Mouse (Mus musculus): ENCODE results near the gene Pold2. TPM values are rescaled to one million over a fixed set of nuclear protein-coding genes. Genes with fewer than 3 reads are reported as not detected.

Gene Pold2
- polyA plus RNA-seq, 1 experiment, result 127 TPM

- Histone ChIP-seq H3K27me3 (ENCODE audit: control insufficient read depth, insufficient read depth, low read length, poor library complexity, severe bottlenecking) (peaks cover 2% of the 10 kb centered on the region; the same call in 1 of the 2 replicates), H3K4me1 (ENCODE audit: control insufficient read depth, insufficient read depth, low read length) (no peaks in the 10 kb centered on the region), H3K4me3 (ENCODE audit: low read depth, low read length) (peak within 1 kb of the TSS; percentile 54), H3K27ac (ENCODE audit: insufficient read depth, low read length) (no peak within 1 kb of the TSS), H3K9ac (ENCODE audit: low read depth, poor library complexity, severe bottlenecking) (peak within 1 kb of the TSS; percentile 45), H3K36me3 (ENCODE audit: control insufficient read depth, insufficient read depth, low read length, poor library complexity, severe bottlenecking) (no peaks in the 10 kb centered on the region), H3K9me3 (replicated peaks; ENCODE audit: control insufficient read depth, insufficient read depth, low read length, poor library complexity, severe bottlenecking) (peaks cover 4% of the 10 kb centered on the region; the same call in 1 of the 2 replicates)
- no peak for TF ChIP-seq EP300 (IDR thresholded peaks at IDR 0.05; ENCODE audit: insufficient read depth, low read depth, low read length)
- TF ChIP-seq CTCF (IDR thresholded peaks at IDR 0.05; ENCODE audit: low read depth, low read length), result no peak
- no peak for TF ChIP-seq POLR2A (IDR thresholded peaks at IDR 0.05; ENCODE audit: insufficient read depth, low read length)
Observed at GRCm38 (mm10) chr11:5861678-5862393, 16.3 kb downstream of the Pold2 start, which contains the start of gene Aebp1. TSS of gene Aebp1 (plus strand) at chr11:5861947.

DNA sequence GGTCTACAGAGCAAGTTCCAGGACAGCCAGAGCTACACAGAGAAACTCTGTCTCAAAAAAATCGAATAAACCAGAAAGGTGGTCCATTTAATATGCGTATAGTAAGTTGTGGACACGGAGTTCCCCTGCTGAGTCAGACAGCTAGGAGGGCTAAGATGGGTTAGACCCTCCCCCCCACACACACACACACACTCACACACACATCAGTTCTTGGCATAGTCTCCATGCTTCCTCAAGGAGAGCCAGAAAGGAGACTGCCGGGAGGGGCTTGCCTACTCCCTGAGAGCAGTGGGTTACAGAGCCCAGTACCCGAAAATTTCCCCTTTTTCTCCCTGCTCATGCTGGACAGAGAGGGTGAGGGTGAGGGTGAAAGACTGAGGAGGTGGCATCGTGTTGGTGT lies 17.5 kb downstream of the Pold2 start:
- peaks cover 2% of the 10 kb centered on the region; the same call in 1 of the 2 replicates for H3K27me3 ChIP-seq (ENCODE audit: control insufficient read depth, insufficient read depth, low read length, poor library complexity, severe bottlenecking)
- no peak for TF ChIP-seq EP300 (IDR thresholded peaks at IDR 0.05; ENCODE audit: insufficient read depth, low read depth, low read length)
- TF ChIP-seq CTCF (IDR thresholded peaks at IDR 0.05; ENCODE audit: low read depth, low read length), result no peak
- TF ChIP-seq POLR2A (IDR thresholded peaks at IDR 0.05; ENCODE audit: insufficient read depth, low read length), result no peak
- peaks cover 4% of the 10 kb centered on the region; the same call in 1 of the 2 replicates for H3K9me3 ChIP-seq (replicated peaks; ENCODE audit: control insufficient read depth, insufficient read depth, low read length, poor library complexity, severe bottlenecking)
- H3K36me3 ChIP-seq (ENCODE audit: control insufficient read depth, insufficient read depth, low read length, poor library complexity, severe bottlenecking), result no peaks in the 10 kb centered on the region
- no peak overlapping the region for H3K9ac ChIP-seq (ENCODE audit: low read depth, poor library complexity, severe bottlenecking)
- H3K4me1 ChIP-seq (ENCODE audit: control insufficient read depth, insufficient read depth, low read length), result no peaks in the 10 kb centered on the region
- no peak overlapping the region for H3K27ac ChIP-seq (ENCODE audit: insufficient read depth, low read length)
- H3K4me3 ChIP-seq (ENCODE audit: low read depth, low read length), result no peak overlapping the region

DNA sequence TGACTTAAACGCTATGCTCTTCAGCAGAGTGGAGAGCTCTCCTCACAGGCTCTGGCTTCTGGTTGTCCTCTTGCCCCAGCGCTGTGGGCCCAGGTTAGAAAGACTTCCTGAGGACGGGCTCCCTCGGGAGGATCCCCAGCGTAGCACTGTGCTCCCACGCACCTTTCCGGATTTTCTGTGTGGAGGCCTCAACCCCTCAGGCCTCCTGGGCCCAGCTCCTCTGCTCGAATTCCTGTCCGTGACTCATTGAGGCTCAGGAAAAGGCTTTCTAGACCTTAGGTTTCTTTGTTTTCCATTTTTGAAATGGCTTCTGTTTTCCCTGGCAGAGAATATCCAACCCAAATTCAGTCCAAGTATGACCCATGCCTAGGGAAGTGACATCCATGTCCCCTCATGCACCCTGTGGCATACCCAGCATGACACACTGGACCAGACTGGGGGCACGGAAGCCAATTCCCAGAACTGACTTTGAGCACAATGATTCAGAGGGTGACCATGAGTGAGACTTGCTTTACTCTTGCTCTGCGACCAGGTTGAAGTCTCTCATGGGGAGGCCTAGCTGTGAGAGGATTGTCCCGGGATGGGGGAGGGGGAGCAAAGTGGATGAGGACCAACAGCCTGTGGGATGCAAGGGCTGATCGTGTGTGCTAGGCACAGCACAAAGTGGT lies 18.1 kb downstream of the Pold2 start:
- Histone ChIP-seq H3K27ac (ENCODE audit: insufficient read depth, low read length) (no peak overlapping the region), H3K4me1 (ENCODE audit: control insufficient read depth, insufficient read depth, low read length) (no peaks in the 10 kb centered on the region), H3K9me3 (replicated peaks; ENCODE audit: control insufficient read depth, insufficient read depth, low read length, poor library complexity, severe bottlenecking) (peaks cover 4% of the 10 kb centered on the region; the same call in 1 of the 2 replicates), H3K36me3 (ENCODE audit: control insufficient read depth, insufficient read depth, low read length, poor library complexity, severe bottlenecking) (no peaks in the 10 kb centered on the region), H3K27me3 (ENCODE audit: control insufficient read depth, insufficient read depth, low read length, poor library complexity, severe bottlenecking) (peaks cover 2% of the 10 kb centered on the region; the same call in 1 of the 2 replicates), H3K4me3 (ENCODE audit: low read depth, low read length) (no peak overlapping the region), H3K9ac (ENCODE audit: low read depth, poor library complexity, severe bottlenecking) (no peak overlapping the region)
- TF ChIP-seq POLR2A (IDR thresholded peaks at IDR 0.05; ENCODE audit: insufficient read depth, low read length), result no peak
- no peak for TF ChIP-seq CTCF (IDR thresholded peaks at IDR 0.05; ENCODE audit: low read depth, low read length)
- TF ChIP-seq EP300 (IDR thresholded peaks at IDR 0.05; ENCODE audit: insufficient read depth, low read depth, low read length), result no peak

DNA sequence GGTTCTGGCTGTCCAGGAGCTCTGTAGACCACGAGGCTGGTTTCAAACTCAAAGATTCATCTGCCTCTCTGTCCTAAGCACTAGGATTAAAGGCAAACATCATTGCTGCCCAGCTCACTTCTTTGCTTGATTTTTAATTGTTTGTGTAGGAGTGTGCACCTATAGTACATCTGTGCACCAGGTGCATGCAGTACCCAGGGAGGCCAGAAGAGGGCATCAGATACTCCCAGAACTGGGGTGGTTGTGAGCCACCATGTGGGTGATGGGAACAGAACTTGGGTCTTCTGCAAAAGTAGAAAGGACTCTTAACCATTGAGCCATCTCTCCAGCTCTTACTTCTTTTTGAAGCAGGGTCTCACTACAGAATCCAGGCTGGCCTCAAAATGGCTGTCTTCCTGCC lies 19.4 kb downstream of the Pold2 start:
- H3K9ac ChIP-seq (ENCODE audit: low read depth, poor library complexity, severe bottlenecking), result no peak overlapping the region
- H3K9me3 ChIP-seq (replicated peaks; ENCODE audit: control insufficient read depth, insufficient read depth, low read length, poor library complexity, severe bottlenecking), result peaks cover 4% of the 10 kb centered on the region; the same call in 1 of the 2 replicates
- H3K36me3 ChIP-seq (ENCODE audit: control insufficient read depth, insufficient read depth, low read length, poor library complexity, severe bottlenecking), result no peaks in the 10 kb centered on the region
- TF ChIP-seq POLR2A (IDR thresholded peaks at IDR 0.05; ENCODE audit: insufficient read depth, low read length), result no peak
- TF ChIP-seq CTCF (IDR thresholded peaks at IDR 0.05; ENCODE audit: low read depth, low read length), result peak; percentile 45
- TF ChIP-seq EP300 (IDR thresholded peaks at IDR 0.05; ENCODE audit: insufficient read depth, low read depth, low read length), result no peak
- H3K4me1 ChIP-seq (ENCODE audit: control insufficient read depth, insufficient read depth, low read length), result no peaks in the 10 kb centered on the region
- peaks cover 2% of the 10 kb centered on the region; the same call in 1 of the 2 replicates for H3K27me3 ChIP-seq (ENCODE audit: control insufficient read depth, insufficient read depth, low read length, poor library complexity, severe bottlenecking)
- H3K27ac ChIP-seq (ENCODE audit: insufficient read depth, low read length), result no peak overlapping the region
- no peak overlapping the region for H3K4me3 ChIP-seq (ENCODE audit: low read depth, low read length)

- TF ChIP-seq CTCF (IDR thresholded peaks at IDR 0.05; ENCODE audit: low read depth, low read length), result no peak
- no peak for TF ChIP-seq EP300 (IDR thresholded peaks at IDR 0.05; ENCODE audit: insufficient read depth, low read depth, low read length)
- H3K9ac ChIP-seq (ENCODE audit: low read depth, poor library complexity, severe bottlenecking), result no peak overlapping the region
- H3K27me3 ChIP-seq (ENCODE audit: control insufficient read depth, insufficient read depth, low read length, poor library complexity, severe bottlenecking), result no peaks in the 10 kb centered on the region
- H3K4me3 ChIP-seq (ENCODE audit: low read depth, low read length), result no peak overlapping the region
- no peaks in the 10 kb centered on the region for H3K36me3 ChIP-seq (ENCODE audit: control insufficient read depth, insufficient read depth, low read length, poor library complexity, severe bottlenecking)
- no peak overlapping the region for H3K27ac ChIP-seq (ENCODE audit: insufficient read depth, low read length)
- H3K4me1 ChIP-seq (ENCODE audit: control insufficient read depth, insufficient read depth, low read length), result no peaks in the 10 kb centered on the region
- H3K9me3 ChIP-seq (replicated peaks; ENCODE audit: control insufficient read depth, insufficient read depth, low read length, poor library complexity, severe bottlenecking), result peaks cover 4% of the 10 kb centered on the region; the same call in 1 of the 2 replicates
Observed at GRCm38 (mm10) chr11:5856479-5857130, 21.5 kb downstream of the Pold2 start.

All from ES-Bruce4 (cell line).